Mouse (Mus musculus) myocyte (in vitro differentiated cells): ENCODE data around the gene Ppp1r26. TPM values are rescaled to one million over a fixed set of nuclear protein-coding genes. Genes with fewer than 3 reads are reported as not detected.

Experiments
- H3K27me3 ChIP-seq: one replicate; pipeline ENCODE4 v1.6.1; 2011; ENCODE audit not compliant: control insufficient read depth, insufficient read depth, insufficient read length
- H3K36me3 ChIP-seq: one replicate; pipeline ENCODE4 v1.6.1; 2011; ENCODE audit not compliant: control insufficient read depth, insufficient read depth
- H3K4me2 ChIP-seq: one replicate; pipeline ENCODE4 v1.6.1; 2011; ENCODE audit warnings: low read depth, control low read depth
- H3K4me3 ChIP-seq: one replicate; pipeline ENCODE4 v1.5.1; 2011; ENCODE audit warnings: mild to moderate bottlenecking, control low read depth, moderate library complexity
- H3K79me2 ChIP-seq: one replicate; pipeline ENCODE4 v1.6.1; 2011; ENCODE audit not compliant: control insufficient read depth, insufficient read depth
- H3ac ChIP-seq: one replicate; pipeline ENCODE4 v1.6.1; 2011; ENCODE audit not compliant: control insufficient read depth, insufficient read length
- CEBPB ChIP-seq: IDR thresholded peaks from 2 replicates; pipeline ENCODE4 v1.6.1; 2011; ENCODE audit warnings: mild to moderate bottlenecking, moderate library complexity; ENCODE audit not compliant: poor library complexity, insufficient read depth, severe bottlenecking
- E2F4 ChIP-seq: IDR thresholded peaks from one replicate; pipeline ENCODE4 v1.6.1; 2011; ENCODE audit warnings: mild to moderate bottlenecking, control low read depth, moderate library complexity; ENCODE audit not compliant: insufficient read depth
- MAX ChIP-seq: IDR thresholded peaks from one replicate; pipeline ENCODE4 v1.6.1; 2011; ENCODE audit warnings: low read depth, mild to moderate bottlenecking, control low read depth
- MYOD1 ChIP-seq, 3 experiments: IDR thresholded peaks; one replicate each; pipeline ENCODE4 v1.6.1; 2011; ENCODE audit warnings: control low read depth in 2 of 3, low read depth in 2 of 3, mild to moderate bottlenecking in 2 of 3, moderate library complexity in 1 of 3; ENCODE audit not compliant: insufficient read length in 2 of 3, control insufficient read depth in 1 of 3
- MYOG ChIP-seq, 3 experiments: IDR thresholded peaks; one replicate each; pipeline ENCODE4 v1.6.1; 2011; ENCODE audit warnings: control low read depth in 2 of 3, low read depth in 2 of 3, mild to moderate bottlenecking in 2 of 3; ENCODE audit not compliant: insufficient read length in 2 of 3, control insufficient read depth in 1 of 3, insufficient read depth in 1 of 3
- POLR2A ChIP-seq: IDR thresholded peaks from one replicate; pipeline ENCODE4 v1.6.1; 2011; ENCODE audit warnings: low read depth, mild to moderate bottlenecking, control low read depth, moderate library complexity; ENCODE audit not compliant: insufficient read length
- POLR2AphosphoS2 ChIP-seq: IDR thresholded peaks from one replicate; pipeline ENCODE4 v1.6.1; 2011; ENCODE audit warnings: low read depth, control low read depth; ENCODE audit not compliant: insufficient read length
- REST ChIP-seq: IDR thresholded peaks from one replicate; pipeline ENCODE4 v1.6.1; 2011; ENCODE audit warnings: mild to moderate bottlenecking, control low read depth, moderate library complexity; ENCODE audit not compliant: insufficient read depth, insufficient read length
- SRF ChIP-seq: IDR thresholded peaks from one replicate; pipeline ENCODE4 v1.6.1; 2011; ENCODE audit warnings: low read depth; ENCODE audit not compliant: control insufficient read depth, insufficient read length
- TCF12 ChIP-seq: IDR thresholded peaks from one replicate; pipeline ENCODE4 v1.6.1; 2011; ENCODE audit warnings: mild to moderate bottlenecking, control low read depth; ENCODE audit not compliant: poor library complexity, insufficient read depth, severe bottlenecking
- TCF3 ChIP-seq: IDR thresholded peaks from one replicate; pipeline ENCODE4 v1.6.1; 2011; ENCODE audit warnings: low read depth, control low read depth; ENCODE audit not compliant: insufficient read length
- USF1 ChIP-seq: IDR thresholded peaks from one replicate; pipeline ENCODE4 v1.6.1; 2011; ENCODE audit warnings: low read depth, mild to moderate bottlenecking, control low read depth, moderate library complexity
- polyA plus RNA-seq: library from polyadenylated mRNA; unstranded; fragments of >200 nt; fragmentation: generic; extraction: Trizol; gene quantifications from one replicate; pipeline ENCODE4 v1.2.1, GENCODE M21; 2012; ENCODE audit warnings: missing spikeins

The Ppp1r26 gene
- polyA plus RNA-seq, 1 experiment: not detected

DNA sequence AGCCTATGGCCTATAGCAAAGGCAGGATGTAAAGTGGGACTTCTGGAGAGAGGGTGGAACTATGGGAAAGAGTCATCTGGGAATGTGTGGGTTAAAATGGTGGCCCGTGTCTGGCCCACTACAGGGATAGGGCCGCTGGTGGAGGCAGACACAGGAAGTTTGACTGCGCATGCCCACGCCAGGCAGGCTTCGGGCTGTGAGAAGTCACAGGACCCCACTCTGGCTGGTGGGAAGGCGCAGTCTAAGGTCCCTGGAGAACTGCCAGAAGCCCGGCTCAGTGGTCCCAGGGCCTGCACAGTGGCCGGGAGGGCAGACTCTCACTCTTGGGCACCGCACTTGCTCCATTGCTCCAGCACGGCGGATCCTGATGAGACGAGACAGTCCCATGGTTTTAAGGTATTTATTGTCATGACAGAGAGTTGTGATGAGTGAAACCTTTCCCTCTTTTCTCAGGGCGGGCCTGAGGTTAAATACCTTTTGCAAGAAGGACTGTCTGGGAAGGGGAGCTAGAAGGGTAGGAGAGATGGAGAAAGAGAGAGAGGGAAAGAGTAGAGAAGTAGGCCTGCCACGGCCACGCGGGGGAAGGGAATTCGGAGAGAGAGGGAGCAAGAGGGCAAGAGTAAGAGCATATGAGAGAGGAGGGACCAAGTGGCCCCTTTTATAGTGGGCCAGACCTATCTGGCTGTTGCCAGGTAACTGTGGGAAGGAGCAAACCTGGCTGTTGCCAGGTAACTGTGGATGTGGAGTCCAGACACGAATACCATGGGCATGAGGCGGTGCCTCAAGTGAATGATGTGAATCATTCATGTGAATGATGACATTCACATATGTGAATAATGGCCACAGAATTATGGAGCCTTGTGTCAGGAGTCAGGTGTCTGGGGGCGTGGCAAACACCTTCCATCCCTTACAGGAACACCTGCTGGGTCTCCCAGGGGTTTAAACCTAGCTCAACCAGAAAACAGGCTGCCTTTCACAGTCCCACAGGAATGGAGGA, 32.9 kb downstream of the Ppp1r26 start:
- H3K36me3 ChIP-seq: no peaks in the 10 kb centered on the region
- H3K4me2 ChIP-seq: no peak overlapping the region
- TF ChIP-seq USF1 (no peak), TCF3 (no peak), POLR2A (no peak), CEBPB (no peak), REST (no peak), E2F4 (no peak), SRF (no peak)
- H3K79me2 ChIP-seq: no peaks in the 10 kb centered on the region
- no peak overlapping the region for H3K4me3 ChIP-seq
- H3ac ChIP-seq: no peak overlapping the region
- peaks cover 7% of the 10 kb centered on the region for H3K27me3 ChIP-seq

DNA sequence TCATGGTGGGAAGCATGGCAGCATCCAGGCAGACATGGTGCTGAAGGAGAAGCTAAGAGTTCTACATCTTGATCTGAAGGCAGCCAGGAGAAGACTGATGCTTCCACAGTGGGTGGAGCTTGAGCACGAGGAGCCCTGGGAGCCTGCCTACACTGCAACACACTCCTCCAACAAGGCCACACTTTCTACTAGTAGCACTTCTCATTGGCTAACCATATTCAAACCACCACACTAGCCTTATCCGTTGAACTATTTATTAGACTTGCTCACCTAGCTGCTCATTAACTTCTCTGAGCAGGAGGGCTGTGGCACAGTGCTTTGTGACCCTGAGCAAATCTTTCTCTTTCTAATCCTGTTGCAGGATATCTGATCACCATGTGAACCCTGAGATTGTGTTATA, 37.3 kb downstream of the Ppp1r26 start:
- TF ChIP-seq TCF12: no peak
- no peak for TF ChIP-seq MAX
- no peak for TF ChIP-seq MYOD1 (IDR thresholded peaks at IDR 0.05; ENCODE audit: control insufficient read depth in 1 of 3, insufficient read length in 2 of 3, low read depth in 2 of 3)
- TF ChIP-seq MYOG (IDR thresholded peaks at IDR 0.05; ENCODE audit: control insufficient read depth in 1 of 3, insufficient read depth in 1 of 3, insufficient read length in 2 of 3, low read depth in 2 of 3): no peak
- TF ChIP-seq POLR2AphosphoS2: no peak
- no peak for TF ChIP-seq CEBPB
- TF ChIP-seq POLR2A: no peak
- no peak for TF ChIP-seq TCF3
- no peaks in the 10 kb centered on the region for H3K79me2 ChIP-seq
- no peak overlapping the region for H3K4me2 ChIP-seq
- H3ac ChIP-seq: no peak overlapping the region
- H3K4me3 ChIP-seq: no peak overlapping the region
- no peaks in the 10 kb centered on the region for H3K36me3 ChIP-seq
- H3K27me3 ChIP-seq: peaks cover 23% of the 10 kb centered on the region

DNA sequence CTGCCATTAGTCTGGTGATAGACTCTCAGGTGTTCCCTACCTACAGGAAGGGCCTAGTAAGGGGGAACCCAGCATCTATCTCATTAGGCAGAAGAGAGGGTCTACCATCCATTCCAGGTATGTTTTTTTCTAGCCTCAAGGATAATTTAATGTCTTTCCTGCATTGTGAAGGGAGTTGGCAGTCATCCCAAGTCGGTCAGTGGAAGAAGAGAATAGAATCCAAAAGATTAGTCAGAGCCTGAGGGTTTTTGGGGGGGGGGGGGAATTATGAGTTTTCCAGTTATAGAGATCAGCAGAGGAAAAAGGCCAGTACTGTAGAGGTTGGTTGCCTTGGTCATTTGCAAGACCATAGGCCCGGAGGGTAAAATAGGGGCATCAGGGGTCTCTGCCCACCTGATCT, 47.9 kb downstream of the Ppp1r26 start:
- TF ChIP-seq POLR2AphosphoS2 (no peak), POLR2A (no peak)
- H3ac ChIP-seq: no peak overlapping the region
- H3K4me2 ChIP-seq: no peak overlapping the region
- no peaks in the 10 kb centered on the region for H3K36me3 ChIP-seq
- H3K4me3 ChIP-seq: no peak overlapping the region
- no peaks in the 10 kb centered on the region for H3K27me3 ChIP-seq
- no peaks in the 10 kb centered on the region for H3K79me2 ChIP-seq

DNA sequence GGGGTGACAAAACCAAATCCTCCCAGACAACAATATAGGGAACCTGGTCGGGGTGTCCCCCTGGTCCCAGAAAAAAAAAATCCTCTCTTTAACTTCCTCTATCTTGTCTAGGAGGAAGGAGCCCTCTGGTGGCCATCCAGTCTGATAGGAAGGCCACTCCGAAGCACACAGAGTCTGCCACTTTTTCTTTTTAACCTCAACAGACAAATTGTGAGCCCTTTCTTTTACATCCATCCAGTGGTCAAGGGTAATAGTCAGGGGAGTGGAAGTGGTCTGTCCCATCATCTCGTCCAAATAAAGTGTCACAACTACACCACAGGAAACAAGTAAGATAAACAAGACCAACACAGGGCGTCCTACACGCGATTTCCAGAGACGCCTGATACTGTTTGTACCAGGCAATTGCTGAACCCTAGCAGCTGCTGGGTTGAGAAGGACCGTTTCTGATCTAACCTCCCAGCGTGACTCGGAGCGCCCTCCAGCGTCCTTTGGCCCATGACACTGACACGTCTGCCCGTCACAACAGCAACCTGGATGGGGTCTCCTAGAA, 48.7 kb downstream of the Ppp1r26 start:
- H3K79me2 ChIP-seq: no peaks in the 10 kb centered on the region
- no peaks in the 10 kb centered on the region for H3K36me3 ChIP-seq
- no peak for TF ChIP-seq E2F4
- no peak for TF ChIP-seq CEBPB
- no peak for TF ChIP-seq REST
- TF ChIP-seq SRF: no peak
- no peak for TF ChIP-seq POLR2AphosphoS2
- no peak for TF ChIP-seq MAX
- TF ChIP-seq POLR2A: no peak
- TF ChIP-seq USF1: no peak
- TF ChIP-seq TCF3: no peak
- no peak for TF ChIP-seq TCF12
- H3K4me2 ChIP-seq: peak overlapping the region; percentile 55
- no peak overlapping the region for H3ac ChIP-seq
- H3K27me3 ChIP-seq: no peaks in the 10 kb centered on the region
- H3K4me3 ChIP-seq: no peak overlapping the region

DNA sequence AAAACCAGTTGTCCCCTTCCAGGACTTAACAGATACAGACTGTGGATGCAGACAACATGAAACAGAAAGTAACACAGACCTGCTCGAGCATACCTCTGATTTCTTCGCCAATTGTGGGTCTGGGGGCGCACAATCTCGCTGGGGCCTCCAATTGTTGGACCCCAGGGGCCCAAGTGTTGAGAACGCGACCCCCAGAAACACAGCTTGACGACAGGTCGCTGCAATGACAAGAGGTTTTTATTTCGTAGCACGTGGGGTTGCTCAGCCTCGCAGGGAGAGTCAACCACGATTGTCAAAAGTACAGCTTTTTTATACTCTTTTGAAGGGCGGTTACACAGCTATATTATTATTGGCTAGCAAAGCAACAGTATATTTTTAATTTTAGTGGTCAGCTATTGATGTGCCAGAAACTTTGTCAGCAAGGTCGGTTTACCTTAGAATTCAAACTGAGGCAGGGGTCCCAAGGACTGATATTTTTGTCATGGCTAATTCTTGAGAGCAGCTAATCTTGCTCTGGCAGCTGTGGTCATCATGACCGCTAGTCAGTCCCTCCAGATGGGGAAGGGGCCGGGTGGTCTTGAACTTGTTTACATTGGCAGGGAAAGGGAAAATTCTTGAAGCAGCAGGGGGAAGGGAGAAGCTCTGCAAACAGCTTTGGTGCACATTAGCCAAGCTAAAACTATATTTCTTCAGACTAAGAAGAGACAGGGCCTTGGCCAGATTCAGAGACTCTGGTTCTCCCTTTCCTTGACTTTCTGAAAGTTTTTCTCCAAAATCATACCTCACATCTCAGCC, 49.4 kb downstream of the Ppp1r26 start:
- peak overlapping the region; percentile 55 for H3K4me2 ChIP-seq
- no peak overlapping the region for H3ac ChIP-seq
- H3K27me3 ChIP-seq: no peaks in the 10 kb centered on the region
- TF ChIP-seq TCF12: no peak
- no peak for TF ChIP-seq POLR2AphosphoS2
- no peak for TF ChIP-seq MYOD1 (IDR thresholded peaks at IDR 0.05; ENCODE audit: control insufficient read depth in 1 of 3, insufficient read length in 2 of 3, low read depth in 2 of 3)
- TF ChIP-seq MYOG (IDR thresholded peaks at IDR 0.05; ENCODE audit: control insufficient read depth in 1 of 3, insufficient read depth in 1 of 3, insufficient read length in 2 of 3, low read depth in 2 of 3): no peak
- TF ChIP-seq TCF3: no peak
- TF ChIP-seq POLR2A: no peak
- no peak for TF ChIP-seq SRF
- TF ChIP-seq REST: no peak
- no peak for TF ChIP-seq MAX
- no peak for TF ChIP-seq CEBPB
- no peaks in the 10 kb centered on the region for H3K79me2 ChIP-seq
- no peak overlapping the region for H3K4me3 ChIP-seq
- H3K36me3 ChIP-seq: no peaks in the 10 kb centered on the region
